Mouse (Mus musculus) olfactory bulb, adult 2 months (tissue): ENCODE results near the gene Nkrf. TPM values are rescaled to one million over a fixed set of nuclear protein-coding genes. Genes with fewer than 3 reads are reported as not detected.
"Not testable (repeated sequence)": the region's sequence is repeated elsewhere in the genome, so short reads cannot be mapped to it uniquely, and the experiment has no call there.

Experiments used
- H3K27ac ChIP-seq: fragments of 200-500 bp; 2 replicates; pipeline ENCODE4 v1.5.1; 2012; ENCODE audit warnings: low read depth, low read length; ENCODE audit not compliant: insufficient read depth
- H3K4me1 ChIP-seq: fragments of 200-500 bp; 2 replicates; pipeline ENCODE4 v1.6.1; 2012; ENCODE audit warnings: low read length; ENCODE audit not compliant: control insufficient read depth, insufficient read depth
- H3K4me3 ChIP-seq: fragments of 200-500 bp; 2 replicates; pipeline ENCODE4 v1.5.1; 2012; ENCODE audit warnings: mild to moderate bottlenecking, low read depth, low read length, moderate library complexity; ENCODE audit not compliant: insufficient read depth
- CTCF ChIP-seq: fragments of 200-500 bp; IDR thresholded peaks from 2 replicates; pipeline ENCODE4 v1.5.1; 2012; ENCODE audit warnings: low read depth, mild to moderate bottlenecking, low read length, moderate library complexity; ENCODE audit not compliant: insufficient read depth
- POLR2A ChIP-seq: fragments of 200-500 bp; IDR thresholded peaks from 2 replicates; pipeline ENCODE4 v1.6.1; 2012; ENCODE audit warnings: mild to moderate bottlenecking, low read depth, low read length, moderate library complexity; ENCODE audit not compliant: insufficient read depth
- WGBS: fragments of 180-500 bp; shearing (Covaris S2); methylation state at CpG from one replicate; pipeline ENCODE4 v1.1.7; 2018; 5-methylcytosine and 5-hydroxymethylcytosine counted together
- polyA plus RNA-seq: library from polyadenylated mRNA; stranded (reverse); fragments of >200 nt; gene quantifications from 2 replicates; pipeline ENCODE4 v1.2.4, GENCODE M21; 2012; ENCODE audit warnings: low replicate concordance; ENCODE audit not compliant: missing spikeins, insufficient read depth, insufficient read length

Gene Nkrf
- polyA plus RNA-seq, 1 experiment: not detected

DNA sequence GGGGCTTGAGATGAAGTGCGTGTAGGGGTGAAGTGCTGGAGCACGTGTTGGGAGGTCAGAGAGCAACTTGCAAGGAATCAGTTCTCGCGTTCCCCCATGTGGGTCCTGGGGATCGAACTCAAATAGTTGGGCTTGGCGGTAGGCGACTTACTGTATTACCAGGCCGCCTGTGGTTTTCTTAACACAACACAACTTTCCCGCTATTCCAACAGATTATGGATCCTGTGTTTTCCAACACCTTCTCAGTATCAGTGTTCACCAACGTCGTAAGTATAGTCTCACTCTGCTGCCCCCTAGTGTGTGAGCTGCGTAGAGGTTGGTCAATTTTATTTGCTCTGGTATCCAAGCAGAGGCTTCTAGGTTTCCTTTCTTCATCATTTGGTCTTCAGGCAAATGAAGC is 8.6 kb upstream of the Nkrf start:
- H3K27ac ChIP-seq: no peak overlapping the region
- H3K4me3 ChIP-seq: no peak overlapping the region
- no peaks in the 10 kb centered on the region for H3K4me1 ChIP-seq
- WGBS: 42% methylated on average over 12 of the region's 12 CpGs
- TF ChIP-seq POLR2A (no peak), CTCF (no peak)

DNA sequence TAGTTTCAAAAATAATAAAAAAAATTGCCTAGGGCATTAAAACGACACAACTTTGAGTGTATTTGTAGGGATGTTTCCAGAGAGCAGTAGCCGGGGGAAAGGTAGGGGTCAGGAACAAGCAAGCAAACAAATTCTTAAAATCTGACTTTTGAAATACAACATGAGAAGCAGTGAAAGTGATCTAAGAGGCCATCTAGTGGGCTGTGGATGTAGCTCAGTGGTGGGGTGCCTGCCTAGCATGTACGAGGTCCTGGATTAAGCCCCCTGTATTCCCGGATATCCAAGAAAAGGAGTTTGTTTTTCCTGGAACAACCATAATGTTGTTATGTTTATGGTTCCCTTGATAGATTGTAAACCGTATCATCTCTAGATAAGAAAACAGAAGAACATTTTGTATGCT is 3.8 kb upstream of the Nkrf start:
- WGBS: 27% methylated on average over 5 of the region's 5 CpGs
- H3K4me1 ChIP-seq: no peaks in the 10 kb centered on the region
- no peak for TF ChIP-seq POLR2A
- no peak for TF ChIP-seq CTCF
- H3K27ac ChIP-seq: no peak overlapping the region
- no peak overlapping the region for H3K4me3 ChIP-seq

DNA sequence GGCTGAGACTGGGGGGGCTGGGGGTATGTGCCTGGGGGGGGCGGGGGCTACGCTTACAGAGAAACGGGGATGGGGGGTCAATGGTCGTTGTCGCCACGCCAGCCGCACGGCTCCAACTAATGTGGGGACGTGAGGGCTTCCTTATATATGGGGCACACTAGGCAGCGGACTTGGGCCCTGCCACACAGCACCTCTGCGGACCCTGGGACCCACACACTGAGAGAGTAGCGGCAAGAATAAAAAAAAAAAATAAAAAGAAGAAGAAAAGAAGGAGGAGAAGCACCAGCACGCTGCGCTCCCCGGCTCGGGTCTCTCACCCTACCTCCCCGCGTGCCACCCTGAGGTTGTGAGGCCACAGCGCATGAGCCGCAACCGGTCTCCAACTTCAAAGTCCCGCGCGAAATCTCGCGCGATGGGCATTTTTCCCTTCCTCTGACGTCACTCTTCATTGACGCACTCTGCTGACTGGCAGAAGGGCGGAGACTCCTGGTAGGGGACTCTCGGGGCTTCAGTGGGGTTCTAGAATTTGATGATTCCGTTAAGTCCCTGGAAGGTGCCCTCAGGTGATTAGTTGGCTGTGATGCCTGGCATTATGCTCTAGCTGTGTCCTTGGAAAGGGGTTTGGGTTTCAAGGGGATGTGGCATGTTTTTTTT is 543 bp upstream of the Nkrf start:
- WGBS: 13% methylated on average over 30 of the region's 32 CpGs
- no peaks in the 10 kb centered on the region for H3K4me1 ChIP-seq
- peak overlapping the region; percentile 85 for H3K27ac ChIP-seq
- TF ChIP-seq CTCF: no peak
- peak; percentile 70 for TF ChIP-seq POLR2A
- H3K4me3 ChIP-seq: peak overlapping the region; percentile 99

DNA sequence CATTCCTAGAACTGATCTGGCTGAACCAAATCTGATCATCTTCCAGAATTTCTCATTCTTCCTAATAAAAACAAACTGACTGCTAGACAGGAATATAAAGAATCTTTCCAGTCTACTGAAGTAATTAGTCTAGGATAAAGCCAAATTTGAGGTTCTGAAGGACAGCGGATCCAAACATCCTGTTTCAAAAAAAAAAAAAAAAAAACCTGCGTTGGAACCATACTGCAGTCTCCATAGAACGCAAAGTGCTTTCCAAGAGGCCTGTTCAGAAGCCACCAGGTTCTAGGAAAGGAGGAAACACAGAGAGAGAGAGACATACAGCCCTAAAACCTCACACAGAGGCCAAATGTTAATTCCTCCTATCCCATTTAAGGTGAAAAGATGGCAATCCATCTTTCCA is 1.0 kb downstream of the Nkrf start:
- 16% methylated on average over 3 of the region's 3 CpGs for WGBS
- Histone ChIP-seq H3K27ac (peak overlapping the region; percentile 97; the same call in 1 of the 2 replicates), H3K4me3 (peak overlapping the region; percentile 99), H3K4me1 (0 out of 2 replicates have a peak, but pooled peaks cover 2% of the 10 kb centered on the region)
- no peak for TF ChIP-seq CTCF
- no peak for TF ChIP-seq POLR2A

DNA sequence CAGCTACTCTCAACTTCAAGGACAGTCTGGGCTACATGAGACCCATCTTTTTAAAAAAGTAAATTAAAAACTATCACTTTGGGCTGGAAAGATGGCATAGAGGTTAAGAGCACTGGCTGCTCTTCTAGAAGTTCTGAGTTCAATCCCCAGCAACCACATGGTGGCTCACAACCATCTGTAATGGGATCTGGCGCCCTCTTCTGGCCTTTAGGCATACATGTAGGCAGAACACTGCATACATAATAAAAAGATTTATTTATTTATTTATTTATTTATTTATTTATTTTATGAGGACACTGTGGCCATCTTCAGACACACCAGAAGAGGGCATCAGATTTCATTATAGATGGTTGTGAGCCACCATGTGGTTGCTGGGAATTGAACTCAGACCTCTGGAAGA is 3.8 kb downstream of the Nkrf start:
- WGBS: 35% methylated on average over 1 of the region's 1 CpGs
- not testable (repeated sequence) for H3K27ac ChIP-seq, H3K4me3 ChIP-seq, H3K4me1 ChIP-seq

DNA sequence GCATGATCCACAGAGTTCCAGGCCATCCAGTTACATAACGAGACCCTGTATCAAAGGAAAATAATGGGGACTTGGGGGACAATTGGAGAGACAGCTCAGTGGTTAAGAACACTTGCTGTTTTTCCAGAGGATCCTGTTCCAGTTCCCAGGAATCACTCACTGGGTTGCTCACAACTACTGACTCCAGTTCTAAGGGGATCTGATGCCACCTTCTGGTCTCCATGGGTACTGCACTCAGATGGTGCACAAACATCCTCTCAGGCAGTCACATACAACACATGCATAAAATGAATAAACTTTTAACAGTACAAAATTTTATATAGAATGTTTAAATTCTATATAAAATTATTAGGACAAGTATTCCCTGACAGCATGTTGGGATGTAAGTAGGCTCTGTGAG is 18.0 kb downstream of the Nkrf start:
- 79% methylated on average over 1 of the region's 1 CpGs for WGBS
- H3K4me3 ChIP-seq: no peak overlapping the region
- H3K27ac ChIP-seq: no peak overlapping the region
- TF ChIP-seq POLR2A (no peak), CTCF (no peak)
- H3K4me1 ChIP-seq: no peaks in the 10 kb centered on the region

DNA sequence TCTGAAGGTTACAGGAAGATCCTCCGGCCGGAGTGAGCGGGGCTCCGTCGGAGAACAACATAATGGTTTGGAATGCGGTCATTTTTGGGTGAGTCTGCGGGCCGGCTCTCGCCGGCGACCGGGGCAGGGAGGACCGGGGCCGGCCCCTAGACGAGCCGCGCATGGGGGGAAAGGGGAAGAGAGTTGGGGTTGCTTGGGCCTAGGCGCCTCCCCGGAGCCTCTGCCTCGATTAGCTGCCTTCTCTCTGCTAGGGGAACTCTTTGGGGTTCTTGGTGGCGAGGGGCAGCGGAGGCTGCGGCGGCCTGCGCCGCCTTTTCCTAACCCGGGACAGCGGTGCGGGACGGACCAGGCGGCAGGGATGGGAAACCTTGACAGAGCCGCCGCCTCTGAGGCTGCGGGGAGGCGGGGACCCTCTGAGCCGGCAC is 28.0 kb downstream of the Nkrf start:
- Histone ChIP-seq H3K27ac (peak overlapping the region; percentile 37; the same call in 1 of the 2 replicates), H3K4me1 (0 out of 2 replicates have a peak, but pooled peaks cover 2% of the 10 kb centered on the region), H3K4me3 (peak overlapping the region; percentile 75)
- TF ChIP-seq POLR2A: no peak
- no peak for TF ChIP-seq CTCF
- WGBS: 22% methylated on average over 36 of the region's 36 CpGs

DNA sequence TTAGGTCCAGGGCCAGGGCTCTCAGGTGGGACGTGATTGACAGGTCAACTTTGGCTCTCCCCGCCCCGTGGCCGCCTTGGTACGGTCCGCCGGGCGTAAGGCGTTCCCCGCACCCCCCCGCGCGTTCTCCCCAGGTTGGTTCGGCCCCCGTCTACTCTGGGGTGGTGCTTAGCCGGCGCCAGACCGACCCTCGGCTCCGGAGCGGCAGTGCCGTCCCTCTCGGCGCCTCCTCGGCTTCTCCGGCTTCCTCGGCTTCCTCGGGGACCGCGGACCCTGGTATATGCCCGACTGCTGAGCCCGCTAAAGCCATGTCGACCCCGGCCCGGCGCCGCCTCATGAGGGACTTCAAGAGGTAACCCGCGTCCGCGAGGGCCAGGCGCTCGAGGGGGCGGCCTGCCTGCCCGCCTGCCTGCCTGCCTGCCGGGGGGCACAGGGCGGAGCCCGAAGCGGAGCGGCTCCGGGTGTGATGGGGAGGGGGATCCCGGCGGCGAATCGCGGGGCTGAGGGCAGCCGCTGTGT is 28.5 kb downstream of the Nkrf start:
- peak overlapping the region; percentile 75 for H3K4me3 ChIP-seq
- H3K27ac ChIP-seq: peak overlapping the region; percentile 37; the same call in 1 of the 2 replicates
- TF ChIP-seq POLR2A (peak; percentile 83), CTCF (no peak)
- WGBS: 11% methylated on average over 57 of the region's 57 CpGs
- H3K4me1 ChIP-seq: 0 out of 2 replicates have a peak, but pooled peaks cover 2% of the 10 kb centered on the region

DNA sequence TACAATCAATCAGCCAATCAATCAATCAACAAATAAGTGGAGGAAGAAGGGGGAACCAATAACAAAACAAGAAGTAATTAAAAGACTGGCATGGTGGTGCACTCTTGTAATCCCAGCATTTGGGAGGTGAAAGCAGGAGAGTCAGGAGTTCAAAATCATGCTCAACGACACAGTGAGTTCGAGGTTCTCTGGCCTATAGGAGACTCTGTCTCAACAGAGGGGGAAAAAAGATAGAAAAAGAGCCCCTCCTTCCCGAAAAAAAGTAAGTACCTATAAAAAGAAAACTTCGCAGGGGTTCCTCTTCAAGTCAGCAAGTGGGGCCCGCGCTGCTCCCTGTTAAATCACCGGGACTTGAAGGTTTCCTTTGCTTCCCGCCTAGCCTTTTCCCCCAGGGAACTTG is 28.9 kb downstream of the Nkrf start, which contains the start of the genes Ube2a and C330007P06Rik:
Gene Ube2a, plus strand, starts transcription at position 136 of the 400 bp plus-strand sequence.
Gene C330007P06Rik, minus strand, starts transcription at position 347 of the 400 bp plus-strand sequence.
- Histone ChIP-seq H3K4me1 (0 out of 2 replicates have a peak, but pooled peaks cover 2% of the 10 kb centered on the region), H3K27ac (peak within 1 kb of the TSS; percentile 37; the same call in 1 of the 2 replicates), H3K4me3 (peak within 1 kb of the TSS; percentile 75)
- 12% methylated on average over 8 of the region's 8 CpGs for WGBS
- no peak for TF ChIP-seq POLR2A
- TF ChIP-seq CTCF: no peak

DNA sequence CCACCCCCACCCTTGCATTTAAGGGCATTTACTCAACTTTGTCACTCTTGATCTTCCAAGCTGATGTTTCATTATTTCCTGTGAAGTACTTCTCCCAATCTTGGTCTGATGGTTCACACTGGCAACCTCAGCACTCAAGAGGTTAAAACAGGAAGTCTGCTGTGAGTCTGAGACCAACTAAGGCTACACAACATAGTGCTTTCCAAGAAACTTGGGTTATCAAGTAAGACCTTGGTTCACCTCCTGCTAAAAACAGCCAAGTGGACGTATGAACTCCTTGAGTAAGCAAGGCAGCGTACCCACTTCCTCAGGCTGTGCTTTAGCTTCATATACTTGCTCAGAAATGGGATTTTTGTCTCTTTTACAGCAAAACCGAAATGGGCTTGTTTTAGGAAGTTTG is 32.3 kb downstream of the Nkrf start:
- 81% methylated on average over 3 of the region's 3 CpGs for WGBS
- 0 out of 2 replicates have a peak, but pooled peaks cover 2% of the 10 kb centered on the region for H3K4me1 ChIP-seq
- no peak for TF ChIP-seq CTCF
- no peak for TF ChIP-seq POLR2A
- no peak overlapping the region for H3K27ac ChIP-seq
- H3K4me3 ChIP-seq: no peak overlapping the region
